Mouse (Mus musculus) MEL (cell line): ENCODE data around the gene Ugt1a1.

ENCODE experiments used
- CHD2 ChIP-seq: IDR thresholded peaks from 2 replicates; pipeline ENCODE4 v1.6.1; 2011; ENCODE audit warnings: low read length, improper control_type of control experiment
- CTCF ChIP-seq, 3 experiments: IDR thresholded peaks in 2 of 3; conservative IDR thresholded peaks in 1 of 3; 2 replicates each; pipeline ENCODE4 v1.5.1; 2011 to 2012; ENCODE audit warnings: low read length in 3 of 3, low read depth in 2 of 3, mild to moderate bottlenecking in 2 of 3, improper control_type of control experiment in 1 of 3, inconsistent platforms in 1 of 3, mixed read lengths in 1 of 3, moderate library complexity in 1 of 3; ENCODE audit not compliant: control insufficient read depth in 1 of 3, insufficient read depth in 1 of 3, poor library complexity in 1 of 3, severe bottlenecking in 1 of 3
- EP300 ChIP-seq, 2 experiments: IDR thresholded peaks; 2 replicates each; pipeline ENCODE4 v1.6.1; 2011; ENCODE audit warnings: improper control_type of control experiment in 2 of 2, low read length in 2 of 2, low read depth in 1 of 2, mild to moderate bottlenecking in 1 of 2
- GATA1 ChIP-seq: IDR thresholded peaks from 2 replicates; pipeline ENCODE4 v1.6.1; 2011; ENCODE audit warnings: low read depth, low read length, improper control_type of control experiment
- MXI1 ChIP-seq: IDR thresholded peaks from 2 replicates; pipeline ENCODE4 v1.6.1; 2011; ENCODE audit warnings: mild to moderate bottlenecking, low read depth, low read length, improper control_type of control experiment
- POLR2A ChIP-seq, 2 experiments: IDR thresholded peaks; 2 replicates each; pipeline ENCODE4 v1.6.1; 2011 to 2012; ENCODE audit warnings: low read length in 2 of 2, mild to moderate bottlenecking in 2 of 2, control low read depth in 1 of 2, improper control_type of control experiment in 1 of 2, low read depth in 1 of 2, moderate library complexity in 1 of 2; ENCODE audit not compliant: control insufficient read depth in 1 of 2, insufficient read depth in 1 of 2, poor library complexity in 1 of 2
- RAD21 ChIP-seq: IDR thresholded peaks from 2 replicates; pipeline ENCODE4 v1.6.1; 2011; ENCODE audit warnings: mild to moderate bottlenecking, low read depth, low read length, improper control_type of control experiment
- TBP ChIP-seq: IDR thresholded peaks from 2 replicates; pipeline ENCODE4 v1.8.0; 2011; ENCODE audit warnings: low read depth, low read length, improper control_type of control experiment
- TCF12 ChIP-seq: IDR thresholded peaks from 2 replicates; pipeline ENCODE4 v1.6.1; 2014; ENCODE audit warnings: low read depth, mild to moderate bottlenecking, inconsistent platforms, low read length, improper control_type of control experiment, moderate library complexity
- UBTF ChIP-seq: IDR thresholded peaks from 2 replicates; pipeline ENCODE4 v1.6.1; 2012; ENCODE audit warnings: low read depth, mild to moderate bottlenecking, inconsistent platforms, low read length, improper control_type of control experiment, moderate library complexity, borderline replicate concordance; ENCODE audit not compliant: insufficient read depth
- ZNF384 ChIP-seq: IDR thresholded peaks from 2 replicates; pipeline ENCODE4 v1.6.1; 2012; ENCODE audit warnings: low read depth, mild to moderate bottlenecking, inconsistent platforms, low read length, improper control_type of control experiment

GRCm38 (mm10) chr1:88253540-88253939 lies 41.8 kb downstream of the Ugt1a1 start:
- TF ChIP-seq POLR2A (IDR thresholded peaks at IDR 0.05; ENCODE audit: control insufficient read depth in 1 of 2, insufficient read depth in 1 of 2, low read depth in 1 of 2, low read length in 2 of 2, poor library complexity in 1 of 2), result no peak
- TF ChIP-seq CTCF (IDR thresholded peaks at IDR 0.05 in 2 of 3, conservative IDR thresholded peaks at IDR 0.05 in 1 of 3; ENCODE audit: control insufficient read depth in 1 of 3, insufficient read depth in 1 of 3, low read depth in 2 of 3, low read length in 3 of 3, poor library complexity in 1 of 3, severe bottlenecking in 1 of 3), result no peak
- TF ChIP-seq EP300 (IDR thresholded peaks at IDR 0.05; ENCODE audit: low read depth in 1 of 2, low read length in 2 of 2), result no peak
- no peak for TF ChIP-seq ZNF384
- no peak for TF ChIP-seq UBTF
- TF ChIP-seq TCF12, result no peak
- TF ChIP-seq GATA1, result no peak
- no peak for TF ChIP-seq MXI1
- no peak for TF ChIP-seq TBP
- TF ChIP-seq CHD2, result no peak
- TF ChIP-seq RAD21, result no peak
